Mouse (Mus musculus): ENCODE results near the gene Ptprm. TPM values are rescaled to one million over a fixed set of nuclear protein-coding genes. Genes with fewer than 3 reads are reported as not detected.
A peak's percentile ranks its signal among the peaks of the same experiment; 100 is the strongest.

The Ptprm gene
- polyA plus RNA-seq, 2 experiments = 15.8 to 21.8 TPM

GRCm38 (mm10) chr17:66688179-66688578 lies 666.1 kb downstream of the Ptprm start:
- ATAC-seq (ENCODE audit: low FRiP score, low read depth) = no peak

GRCm38 (mm10) chr17:66687543-66687942 lies 666.7 kb downstream of the Ptprm start:
- peaks cover 9% of the 10 kb centered on the region for H3K36me3 ChIP-seq (ENCODE audit: control insufficient read depth, insufficient read depth, low read length)
- H3K27me3 ChIP-seq (ENCODE audit: control insufficient read depth, insufficient read depth, low read length) = no peaks in the 10 kb centered on the region
- no peak overlapping the region for H3K27ac ChIP-seq (replicated peaks; ENCODE audit: low read depth, low read length)
- DNase-seq (ENCODE audit: low spot score) (no peak), ATAC-seq (ENCODE audit: low FRiP score, low read depth) (no peak)
- H3K4me1 ChIP-seq (ENCODE audit: control insufficient read depth, insufficient read depth, low read length) = peaks cover 9% of the 10 kb centered on the region; the same call in 1 of the 2 replicates
- no peaks in the 10 kb centered on the region for H3K9me3 ChIP-seq (ENCODE audit: control insufficient read depth, low read length)
- no peak for TF ChIP-seq POLR2A (IDR thresholded peaks at IDR 0.05; ENCODE audit: borderline replicate concordance, extremely low read depth, insufficient read depth, insufficient read length)
- 75% methylated on average over 4 of the region's 4 CpGs for WGBS
- H3K9ac ChIP-seq (ENCODE audit: low read depth, low read length, severe bottlenecking) = no peak overlapping the region
- no peak overlapping the region for H3K4me3 ChIP-seq (replicated peaks; ENCODE audit: low read length)
- H3K4me2 ChIP-seq (replicated peaks; ENCODE audit: low read depth, low read length, severe bottlenecking) = no peak overlapping the region

More at GRCm38 (mm10) chr17:66688179-66688578, 666.1 kb downstream of the Ptprm start:
- no peak overlapping the region for H3K27ac ChIP-seq (replicated peaks; ENCODE audit: low read depth, low read length)
- H3K9me3 ChIP-seq (ENCODE audit: control insufficient read depth, low read length) = no peaks in the 10 kb centered on the region
- no peak overlapping the region for H3K9ac ChIP-seq (ENCODE audit: low read depth, low read length, severe bottlenecking)
- H3K4me3 ChIP-seq (replicated peaks; ENCODE audit: low read length) = no peak overlapping the region
- no peak for TF ChIP-seq POLR2A (IDR thresholded peaks at IDR 0.05; ENCODE audit: borderline replicate concordance, extremely low read depth, insufficient read depth, insufficient read length)
- no peaks in the 10 kb centered on the region for H3K27me3 ChIP-seq (ENCODE audit: control insufficient read depth, insufficient read depth, low read length)
- H3K4me1 ChIP-seq (ENCODE audit: control insufficient read depth, insufficient read depth, low read length) = peaks cover 13% of the 10 kb centered on the region; the same call in 1 of the 2 replicates
- H3K36me3 ChIP-seq (ENCODE audit: control insufficient read depth, insufficient read depth, low read length) = peaks cover 9% of the 10 kb centered on the region
- H3K4me2 ChIP-seq (replicated peaks; ENCODE audit: low read depth, low read length, severe bottlenecking) = no peak overlapping the region
- DNase-seq (ENCODE audit: low spot score) = no peak
- 67% methylated on average over 9 of the region's 9 CpGs for WGBS

- 86% methylated on average over 25 of the region's 25 CpGs for WGBS
- Histone ChIP-seq H3K27me3 (ENCODE audit: control insufficient read depth, insufficient read depth, low read length) (no peaks in the 10 kb centered on the region), H3K9ac (ENCODE audit: low read depth, low read length, severe bottlenecking) (no peak overlapping the region), H3K27ac (replicated peaks; ENCODE audit: low read depth, low read length) (no peak overlapping the region), H3K36me3 (ENCODE audit: control insufficient read depth, insufficient read depth, low read length) (peaks cover 9% of the 10 kb centered on the region), H3K4me2 (replicated peaks; ENCODE audit: low read depth, low read length, severe bottlenecking) (no peak overlapping the region), H3K9me3 (ENCODE audit: control insufficient read depth, low read length) (no peaks in the 10 kb centered on the region), H3K4me3 (replicated peaks; ENCODE audit: low read length) (no peak overlapping the region), H3K4me1 (ENCODE audit: control insufficient read depth, insufficient read depth, low read length) (peaks cover 9% of the 10 kb centered on the region; the same call in 1 of the 2 replicates)
- DNase-seq (ENCODE audit: low spot score) (no peak), ATAC-seq (ENCODE audit: low FRiP score, low read depth) (no peak)
- no peak for TF ChIP-seq POLR2A (IDR thresholded peaks at IDR 0.05; ENCODE audit: borderline replicate concordance, extremely low read depth, insufficient read depth, insufficient read length)
Measured at GRCm38 (mm10) chr17:66686701-66687489, 667.4 kb downstream of the Ptprm start.

GRCm38 (mm10) chr17:66683411-66683810 lies 670.8 kb downstream of the Ptprm start:
- H3K27ac ChIP-seq (replicated peaks; ENCODE audit: low read depth, low read length) = no peak overlapping the region
- 75% methylated on average over 8 of the region's 8 CpGs for WGBS

GRCm38 (mm10) chr17:66680662-66681061 lies 673.6 kb downstream of the Ptprm start:
- Histone ChIP-seq H3K4me2 (replicated peaks; ENCODE audit: low read depth, low read length, severe bottlenecking) (no peak overlapping the region), H3K9ac (ENCODE audit: low read depth, low read length, severe bottlenecking) (no peak overlapping the region), H3K27me3 (ENCODE audit: control insufficient read depth, insufficient read depth, low read length) (no peaks in the 10 kb centered on the region), H3K4me1 (ENCODE audit: control insufficient read depth, insufficient read depth, low read length) (peaks cover 9% of the 10 kb centered on the region; the same call in 1 of the 2 replicates), H3K9me3 (ENCODE audit: control insufficient read depth, low read length) (no peaks in the 10 kb centered on the region), H3K27ac (replicated peaks; ENCODE audit: low read depth, low read length) (no peak overlapping the region), H3K36me3 (ENCODE audit: control insufficient read depth, insufficient read depth, low read length) (peaks cover 4% of the 10 kb centered on the region; the same call in 1 of the 2 replicates), H3K4me3 (replicated peaks; ENCODE audit: low read length) (no peak overlapping the region)
- no peak for ATAC-seq (ENCODE audit: low FRiP score, low read depth)
- no peak for TF ChIP-seq POLR2A (IDR thresholded peaks at IDR 0.05; ENCODE audit: borderline replicate concordance, extremely low read depth, insufficient read depth, insufficient read length)
- DNase-seq (ENCODE audit: low spot score) = peak; percentile 51
- 21% methylated on average over 4 of the region's 4 CpGs for WGBS

More at GRCm38 (mm10) chr17:66683411-66683810, 670.8 kb downstream of the Ptprm start:
- TF ChIP-seq POLR2A (IDR thresholded peaks at IDR 0.05; ENCODE audit: borderline replicate concordance, extremely low read depth, insufficient read depth, insufficient read length) = no peak
- Histone ChIP-seq H3K4me3 (replicated peaks; ENCODE audit: low read length) (no peak overlapping the region), H3K27me3 (ENCODE audit: control insufficient read depth, insufficient read depth, low read length) (no peaks in the 10 kb centered on the region), H3K9ac (ENCODE audit: low read depth, low read length, severe bottlenecking) (no peak overlapping the region), H3K4me1 (ENCODE audit: control insufficient read depth, insufficient read depth, low read length) (peaks cover 9% of the 10 kb centered on the region; the same call in 1 of the 2 replicates), H3K36me3 (ENCODE audit: control insufficient read depth, insufficient read depth, low read length) (peaks cover 7% of the 10 kb centered on the region), H3K9me3 (ENCODE audit: control insufficient read depth, low read length) (no peaks in the 10 kb centered on the region), H3K4me2 (replicated peaks; ENCODE audit: low read depth, low read length, severe bottlenecking) (no peak overlapping the region)
- ATAC-seq (ENCODE audit: low FRiP score, low read depth) (0 out of 2 replicates have a peak, but pooled peaks have one; percentile 23), DNase-seq (ENCODE audit: low spot score) (no peak)

Data from limb, embryonic 14.5 days (tissue).